Mouse (Mus musculus): Measurements from ENCODE around the gene Zfp715. TPM values are rescaled to one million over a fixed set of nuclear protein-coding genes. Genes with fewer than 3 reads are reported as not detected.
A peak's percentile ranks its signal among the peaks of the same experiment; 100 is the strongest.

Zfp715 gene
- polyA plus RNA-seq, 1 experiment from 2014 or later = 15.0 TPM

GRCm38 (mm10) chr7:43344020-43344419 is 30.9 kb upstream of the Zfp715 start:
- no peak for ATAC-seq (ENCODE audit: insufficient number of reproducible peaks, low FRiP score, low TSS enrichment, low read depth)
- no peak overlapping the region for H3K4me2 ChIP-seq
- 74% methylated on average over 2 of the region's 2 CpGs for WGBS
- H3K36me3 ChIP-seq = no peaks in the 10 kb centered on the region
- H3K4me3 ChIP-seq = no peak overlapping the region
- H3K27ac ChIP-seq = no peak overlapping the region
- H3K27me3 ChIP-seq = no peaks in the 10 kb centered on the region
- H3K4me1 ChIP-seq = no peaks in the 10 kb centered on the region
- no peak overlapping the region for H3K9ac ChIP-seq
- no peaks in the 10 kb centered on the region for H3K9me3 ChIP-seq

- H3K27ac ChIP-seq = no peak overlapping the region
- WGBS = 78% methylated on average over 5 of the region's 5 CpGs
- no peak for ATAC-seq (ENCODE audit: insufficient number of reproducible peaks, low FRiP score, low TSS enrichment, low read depth)
These were observed 30.1 kb upstream of the Zfp715 start for GRCm38 (mm10) chr7:43343191-43343590.

GRCm38 (mm10) chr7:43340771-43341170 is 27.7 kb upstream of the Zfp715 start:
- H3K27ac ChIP-seq = no peak overlapping the region
- no peak overlapping the region for H3K4me3 ChIP-seq
- 88% methylated on average over 4 of the region's 4 CpGs for WGBS
- no peaks in the 10 kb centered on the region for H3K9me3 ChIP-seq
- H3K27me3 ChIP-seq = no peaks in the 10 kb centered on the region
- H3K4me2 ChIP-seq = no peak overlapping the region
- no peak for ATAC-seq (ENCODE audit: insufficient number of reproducible peaks, low FRiP score, low TSS enrichment, low read depth)
- no peaks in the 10 kb centered on the region for H3K36me3 ChIP-seq
- no peaks in the 10 kb centered on the region for H3K4me1 ChIP-seq
- H3K9ac ChIP-seq = no peak overlapping the region

More at GRCm38 (mm10) chr7:43343191-43343590, 30.1 kb upstream of the Zfp715 start:
- no peaks in the 10 kb centered on the region for H3K27me3 ChIP-seq
- no peak overlapping the region for H3K9ac ChIP-seq
- H3K36me3 ChIP-seq = no peaks in the 10 kb centered on the region
- H3K9me3 ChIP-seq = no peaks in the 10 kb centered on the region
- H3K4me3 ChIP-seq = no peak overlapping the region
- no peaks in the 10 kb centered on the region for H3K4me1 ChIP-seq
- H3K4me2 ChIP-seq = no peak overlapping the region

GRCm38 (mm10) chr7:43333899-43334298 is 20.8 kb upstream of the Zfp715 start:
- no peak overlapping the region for H3K4me3 ChIP-seq
- 48% methylated on average over 2 of the region's 2 CpGs for WGBS
- H3K27me3 ChIP-seq = no peaks in the 10 kb centered on the region
- no peaks in the 10 kb centered on the region for H3K4me1 ChIP-seq
- H3K36me3 ChIP-seq = no peaks in the 10 kb centered on the region
- H3K4me2 ChIP-seq = no peak overlapping the region
- no peaks in the 10 kb centered on the region for H3K9me3 ChIP-seq
- no peak overlapping the region for H3K27ac ChIP-seq
- ATAC-seq (ENCODE audit: insufficient number of reproducible peaks, low FRiP score, low TSS enrichment, low read depth) = no peak
- no peak overlapping the region for H3K9ac ChIP-seq

- Histone ChIP-seq H3K4me3 (no peak overlapping the region), H3K9ac (no peak overlapping the region), H3K9me3 (no peaks in the 10 kb centered on the region), H3K4me1 (no peaks in the 10 kb centered on the region), H3K27ac (no peak overlapping the region), H3K4me2 (no peak overlapping the region), H3K36me3 (no peaks in the 10 kb centered on the region), H3K27me3 (no peaks in the 10 kb centered on the region)
- WGBS = 35% methylated on average over 5 of the region's 7 CpGs
- ATAC-seq (ENCODE audit: insufficient number of reproducible peaks, low FRiP score, low TSS enrichment, low read depth) = no peak
These were observed 20.1 kb upstream of the Zfp715 start for GRCm38 (mm10) chr7:43333203-43333602.

- Histone ChIP-seq H3K36me3 (no peaks in the 10 kb centered on the region), H3K27me3 (no peaks in the 10 kb centered on the region), H3K4me1 (no peaks in the 10 kb centered on the region), H3K9me3 (no peaks in the 10 kb centered on the region), H3K9ac (no peak overlapping the region), H3K27ac (no peak overlapping the region), H3K4me2 (no peak overlapping the region), H3K4me3 (no peak overlapping the region)
- WGBS = 63% methylated on average over 4 of the region's 4 CpGs
- ATAC-seq (ENCODE audit: insufficient number of reproducible peaks, low FRiP score, low TSS enrichment, low read depth) = no peak
These were observed 15.0 kb upstream of the Zfp715 start for GRCm38 (mm10) chr7:43328101-43328500.

- H3K36me3 ChIP-seq = no peaks in the 10 kb centered on the region
- ATAC-seq (ENCODE audit: insufficient number of reproducible peaks, low FRiP score, low TSS enrichment, low read depth) = no peak
- no peak overlapping the region for H3K4me3 ChIP-seq
- no peak overlapping the region for H3K27ac ChIP-seq
- no peak overlapping the region for H3K4me2 ChIP-seq
- H3K9ac ChIP-seq = no peak overlapping the region
- no peaks in the 10 kb centered on the region for H3K9me3 ChIP-seq
- H3K4me1 ChIP-seq = no peaks in the 10 kb centered on the region
- WGBS = 61% methylated on average over 10 of the region's 10 CpGs
- H3K27me3 ChIP-seq = no peaks in the 10 kb centered on the region
These were observed 13.2 kb upstream of the Zfp715 start for GRCm38 (mm10) chr7:43326223-43326780.

- H3K4me1 ChIP-seq = peaks cover 10% of the 10 kb centered on the region; the same call in 1 of the 2 replicates
- peak; percentile 54 for ATAC-seq (ENCODE audit: insufficient number of reproducible peaks, low FRiP score, low TSS enrichment, low read depth)
- no peaks in the 10 kb centered on the region for H3K27me3 ChIP-seq
- H3K27ac ChIP-seq = peak overlapping the region; percentile 89
- H3K9ac ChIP-seq = peak overlapping the region; percentile 56
- H3K9me3 ChIP-seq = no peaks in the 10 kb centered on the region
- peak overlapping the region; percentile 82 for H3K4me2 ChIP-seq
- peak overlapping the region; percentile 75 for H3K4me3 ChIP-seq
- H3K36me3 ChIP-seq = peaks cover 27% of the 10 kb centered on the region
- WGBS = under 1% methylated on average over 32 of the region's 32 CpGs
These were observed 595 bp downstream of the Zfp715 start for GRCm38 (mm10) chr7:43312386-43313012.

- WGBS = 72% methylated on average over 6 of the region's 6 CpGs
- Histone ChIP-seq H3K4me1 (peaks cover 10% of the 10 kb centered on the region; the same call in 1 of the 2 replicates), H3K9ac (no peak overlapping the region), H3K4me2 (peak overlapping the region; percentile 82), H3K27ac (no peak overlapping the region), H3K27me3 (no peaks in the 10 kb centered on the region), H3K36me3 (peaks cover 34% of the 10 kb centered on the region), H3K9me3 (no peaks in the 10 kb centered on the region), H3K4me3 (peak overlapping the region; percentile 75)
- ATAC-seq (ENCODE audit: insufficient number of reproducible peaks, low FRiP score, low TSS enrichment, low read depth) = no peak
These were observed 1.5 kb downstream of the Zfp715 start for GRCm38 (mm10) chr7:43311632-43312031.

GRCm38 (mm10) chr7:43309069-43309468 is 4.0 kb downstream of the Zfp715 start:
- no peak for ATAC-seq (ENCODE audit: insufficient number of reproducible peaks, low FRiP score, low TSS enrichment, low read depth)
- no peak overlapping the region for H3K4me3 ChIP-seq
- H3K36me3 ChIP-seq = peaks cover 45% of the 10 kb centered on the region
- H3K9me3 ChIP-seq = no peaks in the 10 kb centered on the region
- H3K27me3 ChIP-seq = no peaks in the 10 kb centered on the region
- no peak overlapping the region for H3K4me2 ChIP-seq
- no peak overlapping the region for H3K27ac ChIP-seq
- no peak overlapping the region for H3K9ac ChIP-seq
- 67% methylated on average over 2 of the region's 2 CpGs for WGBS
- H3K4me1 ChIP-seq = peaks cover 10% of the 10 kb centered on the region; the same call in 1 of the 2 replicates

- no peaks in the 10 kb centered on the region for H3K4me1 ChIP-seq
- peaks cover 74% of the 10 kb centered on the region for H3K36me3 ChIP-seq
- ATAC-seq (ENCODE audit: insufficient number of reproducible peaks, low FRiP score, low TSS enrichment, low read depth) = no peak
- no peak overlapping the region for H3K4me3 ChIP-seq
- H3K4me2 ChIP-seq = no peak overlapping the region
- no peaks in the 10 kb centered on the region for H3K9me3 ChIP-seq
- no peaks in the 10 kb centered on the region for H3K27me3 ChIP-seq
- H3K27ac ChIP-seq = no peak overlapping the region
- no peak overlapping the region for H3K9ac ChIP-seq
- WGBS = 79% methylated on average over 3 of the region's 3 CpGs
These were observed 7.9 kb downstream of the Zfp715 start for GRCm38 (mm10) chr7:43305235-43305634.

- 80% methylated on average over 3 of the region's 3 CpGs for WGBS
- no peaks in the 10 kb centered on the region for H3K4me1 ChIP-seq
- no peak overlapping the region for H3K4me2 ChIP-seq
- H3K36me3 ChIP-seq = peaks cover 15% of the 10 kb centered on the region
- no peak overlapping the region for H3K9ac ChIP-seq
- no peaks in the 10 kb centered on the region for H3K27me3 ChIP-seq
- H3K27ac ChIP-seq = no peak overlapping the region
- no peak overlapping the region for H3K4me3 ChIP-seq
- no peaks in the 10 kb centered on the region for H3K9me3 ChIP-seq
- no peak for ATAC-seq (ENCODE audit: insufficient number of reproducible peaks, low FRiP score, low TSS enrichment, low read depth)
These were observed 21.6 kb downstream of the Zfp715 start for GRCm38 (mm10) chr7:43291524-43291923.
